Mouse (Mus musculus) C2C12 (cell line): ENCODE measurements around the gene Fkrp.

Experiments used
- CEBPB ChIP-seq: IDR thresholded peaks from one replicate; pipeline ENCODE4 v1.6.1; 2011; ENCODE audit warnings: low read depth, mild to moderate bottlenecking, control low read depth, moderate library complexity
- CTCF ChIP-seq: IDR thresholded peaks from one replicate; pipeline ENCODE4 v1.5.1; 2011; ENCODE audit not compliant: control insufficient read depth, insufficient read depth, insufficient read length
- MAX ChIP-seq: IDR thresholded peaks from one replicate; pipeline ENCODE4 v1.6.1; 2011; ENCODE audit warnings: mild to moderate bottlenecking, control low read depth
- MYOD1 ChIP-seq: IDR thresholded peaks from one replicate; pipeline ENCODE4 v1.6.1; 2011; ENCODE audit warnings: low read depth; ENCODE audit not compliant: control insufficient read depth, insufficient read length
- MYOG ChIP-seq: IDR thresholded peaks from one replicate; pipeline ENCODE4 v1.6.1; 2011; ENCODE audit not compliant: control insufficient read depth, insufficient read length; ENCODE audit errors: extremely low read depth
- USF1 ChIP-seq: IDR thresholded peaks from one replicate; pipeline ENCODE4 v1.6.1; 2011; ENCODE audit warnings: low read depth, mild to moderate bottlenecking, control low read depth, moderate library complexity

DNA sequence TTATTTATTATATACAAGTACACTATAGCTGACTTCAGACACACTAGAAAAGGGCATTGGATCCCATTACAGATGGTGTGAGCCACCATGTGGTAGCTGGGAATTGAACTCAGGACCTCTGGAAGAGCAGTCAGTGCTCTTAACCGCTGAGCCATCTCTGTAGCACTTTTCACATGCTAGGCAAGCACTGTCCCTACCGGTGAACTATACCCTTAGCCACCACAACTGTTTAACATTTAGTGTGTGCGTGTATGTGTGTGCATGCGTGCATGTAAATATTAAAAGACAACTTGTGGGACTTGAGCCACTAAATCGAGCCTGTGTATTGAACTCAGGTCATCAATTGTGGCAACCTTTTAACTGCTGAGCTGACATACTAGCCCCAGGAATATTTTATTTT is 30.2 kb upstream of the Fkrp start:
- TF ChIP-seq MAX (no peak), CTCF (no peak), USF1 (no peak), MYOG (no peak), CEBPB (no peak), MYOD1 (no peak)
